Mouse (Mus musculus): ENCODE measurements around the gene Ndufaf4. TPM values are rescaled to one million over a fixed set of nuclear protein-coding genes. Genes with fewer than 3 reads are reported as not detected.
"Not testable (repeated sequence)": the region's sequence is repeated elsewhere in the genome, so short reads cannot be mapped to it uniquely, and the experiment has no call there.

Ndufaf4 gene
- 17.0 TPM for polyA plus RNA-seq (2012; fragmentation: generic; extraction: Trizol)
- long read RNA-seq, experiment 1, transcript Ndufaf4-201 (3 exons, 3,632 nt) = major isoform, 24 of 26 reads
- long read RNA-seq, experiment 1, partial matches to known transcripts = 0 of 26 reads
- long read RNA-seq, experiment 1, other reads (novel, unspliced or antisense) = 1 of 26 reads
- long read RNA-seq, experiment 2, transcript Ndufaf4-201 (3 exons, 3,632 nt) = major isoform, 71 of 76 reads
- long read RNA-seq, experiment 2, partial matches to known transcripts = 0 of 76 reads
- long read RNA-seq, experiment 2, other reads (novel, unspliced or antisense) = 2 of 76 reads

- peak; percentile 36 for TF ChIP-seq CEBPB (IDR thresholded peaks at IDR 0.05; ENCODE audit: low read depth)
- no peak for TF ChIP-seq MYOD1 (IDR thresholded peaks at IDR 0.05; ENCODE audit: control insufficient read depth, insufficient read length, low read depth)
- TF ChIP-seq MYOG (IDR thresholded peaks at IDR 0.05; ENCODE audit: control insufficient read depth, extremely low read depth, insufficient read length) = no peak
- peak; percentile 89 for TF ChIP-seq MAX (IDR thresholded peaks at IDR 0.05)
- TF ChIP-seq CTCF (IDR thresholded peaks at IDR 0.05; ENCODE audit: control insufficient read depth, insufficient read depth, insufficient read length) = peak; percentile 99
- TF ChIP-seq FOSL1 (IDR thresholded peaks at IDR 0.05; ENCODE audit: insufficient read depth, low read length, poor library complexity, severe bottlenecking) = no peak
- peak; percentile 16 for TF ChIP-seq USF1 (IDR thresholded peaks at IDR 0.05; ENCODE audit: low read depth)
- Histone ChIP-seq H3K79me3 (ENCODE audit: low read depth) (peaks cover 24% of the 10 kb centered on the region), H3K79me2 (ENCODE audit: control insufficient read depth, insufficient read depth) (peaks cover 31% of the 10 kb centered on the region), H3K36me3 (ENCODE audit: control insufficient read depth, insufficient read depth) (peaks cover 26% of the 10 kb centered on the region), H3K4me3 (ENCODE audit: insufficient read depth, poor library complexity, severe bottlenecking) (peak within 1 kb of the TSS; percentile 82), H3K27me3 (ENCODE audit: control insufficient read depth, insufficient read depth, insufficient read length) (no peaks in the 10 kb centered on the region), H3ac (ENCODE audit: control insufficient read depth, insufficient read length, low read depth) (peak within 1 kb of the TSS; percentile 83)
These were observed at the start of gene Ndufaf4 for GRCm38 (mm10) chr4:24897851-24898515. Ndufaf4 (plus strand) TSS chr4:24898083.

- no peak for TF ChIP-seq FOSL1 (IDR thresholded peaks at IDR 0.05; ENCODE audit: insufficient read depth, low read length, poor library complexity, severe bottlenecking)
- TF ChIP-seq USF1 (IDR thresholded peaks at IDR 0.05; ENCODE audit: low read depth) = no peak
- TF ChIP-seq CEBPB (IDR thresholded peaks at IDR 0.05; ENCODE audit: low read depth) = no peak
- Histone ChIP-seq H3K4me3 (ENCODE audit: insufficient read depth, poor library complexity, severe bottlenecking) (peak within 1 kb of the TSS; percentile 11), H3ac (ENCODE audit: control insufficient read depth, insufficient read length, low read depth) (peak within 1 kb of the TSS; percentile 16), H3K27me3 (ENCODE audit: control insufficient read depth, insufficient read depth, insufficient read length) (no peaks in the 10 kb centered on the region), H3K36me3 (ENCODE audit: control insufficient read depth, insufficient read depth) (no peaks in the 10 kb centered on the region), H3K79me2 (ENCODE audit: control insufficient read depth, insufficient read depth) (no peaks in the 10 kb centered on the region), H3K79me3 (ENCODE audit: low read depth) (no peaks in the 10 kb centered on the region)
These were observed 47.2 kb upstream of the Ndufaf4 start, which contains the start of gene Klhl32 for GRCm38 (mm10) chr4:24850401-24851325. Klhl32 (minus strand) TSS chr4:24851124.

- H3K27me3 ChIP-seq (ENCODE audit: control insufficient read depth, insufficient read depth, insufficient read length) = no peaks in the 10 kb centered on the region
- H3ac ChIP-seq (ENCODE audit: control insufficient read depth, insufficient read length, low read depth) = no peak overlapping the region
- H3K36me3 ChIP-seq (ENCODE audit: control insufficient read depth, insufficient read depth) = no peaks in the 10 kb centered on the region
- no peaks in the 10 kb centered on the region for H3K79me3 ChIP-seq (ENCODE audit: low read depth)
- TF ChIP-seq FOSL1 (IDR thresholded peaks at IDR 0.05; ENCODE audit: insufficient read depth, low read length, poor library complexity, severe bottlenecking) = no peak
- TF ChIP-seq CTCF (IDR thresholded peaks at IDR 0.05; ENCODE audit: control insufficient read depth, insufficient read depth, insufficient read length) = no peak
- no peak for TF ChIP-seq MYOD1 (IDR thresholded peaks at IDR 0.05; ENCODE audit: control insufficient read depth, insufficient read length, low read depth)
- no peak for TF ChIP-seq MAX (IDR thresholded peaks at IDR 0.05)
- TF ChIP-seq CEBPB (IDR thresholded peaks at IDR 0.05; ENCODE audit: low read depth) = no peak
- no peak for TF ChIP-seq MYOG (IDR thresholded peaks at IDR 0.05; ENCODE audit: control insufficient read depth, extremely low read depth, insufficient read length)
- no peak for TF ChIP-seq USF1 (IDR thresholded peaks at IDR 0.05; ENCODE audit: low read depth)
- no peaks in the 10 kb centered on the region for H3K79me2 ChIP-seq (ENCODE audit: control insufficient read depth, insufficient read depth)
- no peak overlapping the region for H3K4me3 ChIP-seq (ENCODE audit: insufficient read depth, poor library complexity, severe bottlenecking)
These were observed 32.2 kb upstream of the Ndufaf4 start for GRCm38 (mm10) chr4:24865691-24866090.

GRCm38 (mm10) chr4:24869230-24869629 is 28.7 kb upstream of the Ndufaf4 start:
- TF ChIP-seq USF1 (IDR thresholded peaks at IDR 0.05; ENCODE audit: low read depth) (no peak), MAX (IDR thresholded peaks at IDR 0.05) (no peak), MYOD1 (IDR thresholded peaks at IDR 0.05; ENCODE audit: control insufficient read depth, insufficient read length, low read depth) (no peak), CEBPB (IDR thresholded peaks at IDR 0.05; ENCODE audit: low read depth) (no peak), MYOG (IDR thresholded peaks at IDR 0.05; ENCODE audit: control insufficient read depth, extremely low read depth, insufficient read length) (no peak), FOSL1 (IDR thresholded peaks at IDR 0.05; ENCODE audit: insufficient read depth, low read length, poor library complexity, severe bottlenecking) (no peak), CTCF (IDR thresholded peaks at IDR 0.05; ENCODE audit: control insufficient read depth, insufficient read depth, insufficient read length) (no peak)
- Histone ChIP-seq H3K36me3 (ENCODE audit: control insufficient read depth, insufficient read depth) (no peaks in the 10 kb centered on the region), H3K27me3 (ENCODE audit: control insufficient read depth, insufficient read depth, insufficient read length) (no peaks in the 10 kb centered on the region), H3K79me2 (ENCODE audit: control insufficient read depth, insufficient read depth) (no peaks in the 10 kb centered on the region), H3K79me3 (ENCODE audit: low read depth) (no peaks in the 10 kb centered on the region), H3K4me3 (ENCODE audit: insufficient read depth, poor library complexity, severe bottlenecking) (no peak overlapping the region), H3ac (ENCODE audit: control insufficient read depth, insufficient read length, low read depth) (no peak overlapping the region)

GRCm38 (mm10) chr4:24889386-24889785 is 8.5 kb upstream of the Ndufaf4 start:
- not testable (repeated sequence) for H3K36me3 ChIP-seq (ENCODE audit: control insufficient read depth, insufficient read depth); H3K79me2 ChIP-seq (ENCODE audit: control insufficient read depth, insufficient read depth); H3ac ChIP-seq (ENCODE audit: control insufficient read depth, insufficient read length, low read depth); H3K4me3 ChIP-seq (ENCODE audit: insufficient read depth, poor library complexity, severe bottlenecking); H3K27me3 ChIP-seq (ENCODE audit: control insufficient read depth, insufficient read depth, insufficient read length); H3K79me3 ChIP-seq (ENCODE audit: low read depth)

GRCm38 (mm10) chr4:24892293-24892692 is 5.6 kb upstream of the Ndufaf4 start:
- H3ac ChIP-seq (ENCODE audit: control insufficient read depth, insufficient read length, low read depth); H3K4me3 ChIP-seq (ENCODE audit: insufficient read depth, poor library complexity, severe bottlenecking); H3K79me2 ChIP-seq (ENCODE audit: control insufficient read depth, insufficient read depth): not testable (repeated sequence)

More at GRCm38 (mm10) chr4:24892293-24892692, 5.6 kb upstream of the Ndufaf4 start:
- not testable (repeated sequence) for H3K79me3 ChIP-seq (ENCODE audit: low read depth); H3K36me3 ChIP-seq (ENCODE audit: control insufficient read depth, insufficient read depth); H3K27me3 ChIP-seq (ENCODE audit: control insufficient read depth, insufficient read depth, insufficient read length)
